Mouse (Mus musculus) testis, adult 2 months (tissue): ENCODE results near the gene Rrh.

Source experiments
- CTCF ChIP-seq: fragments of 200-500 bp; IDR thresholded peaks from 2 replicates; pipeline ENCODE4 v1.5.1; 2012; ENCODE audit warnings: low read depth, mild to moderate bottlenecking, inconsistent platforms, low read length, moderate library complexity; ENCODE audit not compliant: control insufficient read depth, insufficient read depth, insufficient replicate concordance
- POLR2A ChIP-seq: fragments of 200-500 bp; IDR thresholded peaks from 2 replicates; pipeline ENCODE4 v1.6.1; 2012; ENCODE audit warnings: low read depth, mild to moderate bottlenecking, inconsistent platforms, low read length, moderate library complexity; ENCODE audit not compliant: control insufficient read depth

- no peak for TF ChIP-seq POLR2A
- TF ChIP-seq CTCF, result no peak
These were observed 67.5 kb downstream of the Rrh start, which contains the start of gene Egf for GRCm38 (mm10) chr3:129754650-129755604.
